Mouse (Mus musculus) CH12.LX (cell line): ENCODE measurements around the gene Oprm1.

ENCODE experiments used
- CHD2 ChIP-seq: IDR thresholded peaks from 2 replicates; pipeline ENCODE4 v1.6.1; 2011; ENCODE audit warnings: low read length, improper control_type of control experiment
- CTCF ChIP-seq, 2 experiments: IDR thresholded peaks in 1 of 2; conservative IDR thresholded peaks in 1 of 2; 2 replicates each; pipeline ENCODE4 v1.5.1; 2011 to 2012; ENCODE audit warnings: low read depth in 2 of 2, low read length in 2 of 2, improper control_type of control experiment in 1 of 2, inconsistent platforms in 1 of 2, mild to moderate bottlenecking in 1 of 2, moderate library complexity in 1 of 2
- E2F4 ChIP-seq: IDR thresholded peaks from 2 replicates; pipeline ENCODE4 v1.6.1; 2011; ENCODE audit warnings: low read depth, low read length, improper control_type of control experiment; ENCODE audit not compliant: insufficient replicate concordance
- GABPA ChIP-seq: IDR thresholded peaks from 2 replicates; pipeline ENCODE4 v1.6.1; 2012; ENCODE audit warnings: low read depth, low read length, improper control_type of control experiment, inconsistent platforms; ENCODE audit not compliant: insufficient replicate concordance
- MAX ChIP-seq: IDR thresholded peaks from 2 replicates; pipeline ENCODE4 v1.6.1; 2011; ENCODE audit warnings: low read length, improper control_type of control experiment
- MAZ ChIP-seq: IDR thresholded peaks from 2 replicates; pipeline ENCODE4 v1.6.1; 2012; ENCODE audit warnings: low read depth, mild to moderate bottlenecking, inconsistent platforms, low read length, improper control_type of control experiment, moderate library complexity
- POLR2A ChIP-seq: IDR thresholded peaks from 2 replicates; pipeline ENCODE4 v1.6.1; 2011; ENCODE audit warnings: low read depth, mild to moderate bottlenecking, improper control_type of control experiment, low read length
- TBP ChIP-seq: conservative IDR thresholded peaks from 2 replicates; pipeline ENCODE4 v1.6.1; 2011; ENCODE audit warnings: low read depth, low read length, improper control_type of control experiment
- USF1 ChIP-seq: IDR thresholded peaks from 2 replicates; pipeline ENCODE4 v1.6.1; 2014; ENCODE audit warnings: low read depth, mild to moderate bottlenecking, inconsistent platforms, low read length, improper control_type of control experiment

- TF ChIP-seq POLR2A (no peak), TBP (no peak), GABPA (no peak), CHD2 (no peak), MAZ (no peak), CTCF (conservative IDR thresholded peaks at IDR 0.05 in 1 of 2, IDR thresholded peaks at IDR 0.05 in 1 of 2; ENCODE audit: low read depth in 2 of 2, low read length in 2 of 2) (no peak), E2F4 (no peak), MAX (no peak), USF1 (no peak)
Observed at GRCm38 (mm10) chr10:6986246-6986645, 227.9 kb downstream of the Oprm1 start.
